Mouse (Mus musculus): ENCODE measurements around the gene Cep55.

Cep55 gene

DNA sequence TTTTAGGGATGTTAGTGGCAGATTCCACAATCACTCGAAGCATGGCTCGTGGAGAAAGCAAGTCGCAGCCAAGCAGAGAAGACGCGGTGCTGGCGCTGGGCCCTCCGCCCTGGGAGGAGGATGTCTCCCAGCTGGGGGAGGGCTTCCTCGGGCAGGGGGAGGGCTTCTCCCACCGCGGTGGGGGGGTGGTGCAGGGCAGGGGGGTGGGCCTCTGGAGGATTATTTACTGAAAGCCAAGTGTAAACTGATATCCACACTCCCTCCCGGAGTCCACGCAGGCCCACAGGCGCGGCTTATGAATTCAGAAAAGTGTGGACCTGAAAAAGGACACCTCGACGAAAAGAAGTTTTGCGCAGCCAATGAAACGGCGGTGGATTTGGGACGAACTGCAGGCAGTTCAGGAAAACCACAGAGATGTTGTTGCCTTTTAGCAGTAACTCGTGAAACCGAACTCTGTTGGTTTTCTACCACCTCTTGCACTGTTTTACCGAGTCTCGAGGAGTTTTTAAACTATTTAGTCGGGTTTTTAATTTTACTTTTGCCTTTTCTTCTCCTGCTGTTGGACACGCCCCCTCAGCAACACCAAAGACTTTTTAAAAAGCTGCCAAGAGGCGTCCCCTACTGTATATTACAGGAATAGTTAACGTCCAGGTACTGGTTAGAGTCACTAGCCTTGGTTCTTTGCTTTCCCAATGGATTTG lies 11.4 kb upstream of the Cep55 start, which contains the start of gene Myof:
Gene Myof (minus strand): TSS at position 297 of the 701 bp plus-strand sequence.
- DNase-seq (ENCODE audit: low read depth, low spot score), result peak; percentile 65

DNA sequence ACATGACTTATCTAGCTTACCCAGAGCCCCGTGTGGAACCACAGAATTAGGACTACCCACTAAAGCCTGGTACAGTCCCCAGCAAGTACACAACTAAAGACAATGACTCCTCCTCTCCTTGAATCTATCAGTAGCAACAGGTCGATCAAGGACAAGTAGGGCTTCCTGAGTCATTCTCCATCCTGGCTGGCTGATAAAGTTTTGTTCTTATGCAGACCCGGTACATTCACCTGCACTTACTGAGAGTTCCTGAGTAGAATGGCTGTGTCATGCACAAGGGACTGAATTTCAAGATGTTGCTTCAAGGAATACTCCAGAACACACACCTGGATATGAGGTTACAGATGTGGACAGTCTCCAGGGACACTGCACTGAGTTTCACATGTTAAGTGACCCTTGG lies 9.6 kb upstream of the Cep55 start:
- DNase-seq (ENCODE audit: low read depth, low spot score), result peak; percentile 67

- DNase-seq (ENCODE audit: low read depth, low spot score), result peak; percentile 71
Observed at GRCm38 (mm10) chr19:38049686-38050085, 5.1 kb upstream of the Cep55 start.

GRCm38 (mm10) chr19:38053227-38054041 lies 1.4 kb upstream of the Cep55 start:
- DNase-seq (ENCODE audit: low read depth, low spot score), result peak; percentile 55

- peak; percentile 95 for DNase-seq (ENCODE audit: low read depth, low spot score)
Observed at GRCm38 (mm10) chr19:38054149-38054719, 577 bp upstream of the Cep55 start.

GRCm38 (mm10) chr19:38055798-38056197 lies 987 bp downstream of the Cep55 start:
- no peak for DNase-seq (ENCODE audit: low read depth, low spot score)

DNA sequence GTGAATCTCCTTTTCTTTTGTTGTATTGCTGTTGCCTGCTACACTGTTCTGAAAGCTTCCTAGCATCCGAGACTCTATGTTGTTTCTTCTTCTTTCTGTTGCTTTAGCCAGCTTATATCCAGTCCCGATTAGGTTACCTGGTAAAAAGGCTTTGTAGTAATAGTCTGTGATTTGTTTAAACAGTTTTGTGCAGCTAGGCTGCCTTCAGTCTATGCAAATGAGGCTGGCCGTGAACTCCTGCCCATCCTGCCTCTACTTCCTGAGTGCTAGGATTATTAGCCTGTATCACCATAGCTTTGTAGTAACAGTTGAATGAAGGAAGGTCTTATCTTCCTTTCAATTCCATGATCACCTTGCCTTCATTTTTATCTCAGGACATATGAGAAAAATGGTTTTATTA lies 1.5 kb downstream of the Cep55 start:
- DNase-seq (ENCODE audit: low read depth, low spot score), result no peak

DNA sequence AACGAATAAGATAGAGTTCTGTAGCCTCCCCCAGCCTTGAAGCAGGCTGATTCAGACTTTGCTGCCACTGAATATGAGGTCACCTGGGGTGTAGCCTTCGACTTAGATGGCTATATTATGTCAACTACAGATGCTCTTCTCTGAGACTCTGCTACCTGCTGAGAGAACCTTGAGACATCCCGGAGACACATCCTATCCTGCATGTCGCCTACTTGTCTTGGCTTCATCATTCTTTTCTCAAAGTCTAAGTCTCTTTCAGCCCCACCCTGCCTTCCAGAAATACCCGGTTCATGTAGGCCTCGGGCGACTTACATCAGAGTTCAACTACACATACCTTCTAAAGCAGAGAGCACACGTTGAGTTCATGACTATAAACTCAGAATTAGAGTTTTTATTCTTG lies 2.1 kb downstream of the Cep55 start:
- peak; percentile 71 for DNase-seq (ENCODE audit: low read depth, low spot score)

- peak; percentile 38 for DNase-seq (ENCODE audit: low read depth, low spot score)
Observed at GRCm38 (mm10) chr19:38063201-38063600, 8.4 kb downstream of the Cep55 start.

GRCm38 (mm10) chr19:38064051-38064450 lies 9.2 kb downstream of the Cep55 start:
- DNase-seq (ENCODE audit: low read depth, low spot score), result peak; percentile 83

DNA sequence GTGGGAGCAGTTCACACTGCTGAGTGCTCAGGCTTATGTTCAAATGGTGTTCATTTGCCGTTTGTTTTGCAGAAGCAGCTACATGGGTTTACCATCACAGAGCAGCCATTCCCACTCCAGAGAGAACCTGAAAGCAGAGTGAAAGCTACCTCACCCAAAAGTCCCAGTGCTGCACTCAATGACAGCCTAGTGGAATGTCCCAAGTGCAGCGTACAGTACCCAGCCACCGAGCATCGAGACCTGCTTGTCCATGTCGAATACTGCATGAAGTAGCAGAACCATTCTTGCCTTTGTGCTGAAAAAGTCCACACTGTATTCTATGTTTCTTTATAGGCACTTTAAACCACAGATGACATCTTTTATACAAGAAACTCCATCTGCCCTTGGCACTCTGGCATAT lies 18.4 kb downstream of the Cep55 start:
- no peak for DNase-seq (ENCODE audit: low read depth, low spot score)

DNA sequence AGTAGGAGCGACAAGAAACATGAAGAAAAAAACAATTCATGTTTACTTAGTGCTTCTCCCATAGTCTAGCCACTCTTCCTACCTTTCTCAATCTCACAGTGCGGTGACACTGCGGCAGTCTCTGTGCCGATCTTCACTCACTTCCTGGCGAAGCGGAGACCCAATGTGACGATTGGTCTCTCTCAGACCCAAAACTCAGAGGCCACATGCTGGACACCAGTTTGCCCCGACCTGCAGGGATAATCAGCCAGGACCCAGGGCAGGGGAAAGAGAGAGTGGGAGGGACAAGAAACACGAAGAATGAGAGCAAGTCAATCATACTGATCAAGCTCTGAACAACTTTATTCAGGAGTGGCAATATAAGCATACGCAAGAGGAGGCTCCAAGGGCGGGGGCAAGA lies 20.2 kb downstream of the Cep55 start:
- no peak for DNase-seq (ENCODE audit: low read depth, low spot score)

DNA sequence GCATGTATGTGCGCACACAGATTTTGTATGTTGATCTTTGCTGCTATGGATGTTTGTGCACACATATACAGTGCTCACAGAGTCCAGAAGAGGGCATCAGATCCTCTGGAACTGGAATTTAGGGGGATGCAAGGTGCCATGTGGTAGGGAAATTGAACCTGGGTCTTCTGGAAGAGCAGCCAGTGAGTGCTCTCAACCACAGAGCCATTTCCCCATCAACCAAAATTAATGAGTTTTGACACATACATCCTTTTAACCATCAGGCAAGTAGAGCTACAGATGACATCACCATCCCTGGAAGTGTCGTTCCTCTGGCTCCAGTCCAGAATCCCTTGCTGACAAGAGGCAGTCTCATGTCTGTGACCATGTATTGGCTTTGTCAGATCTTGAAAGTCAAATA lies 21.4 kb downstream of the Cep55 start:
- DNase-seq (ENCODE audit: low read depth, low spot score), result peak; percentile 43

GRCm38 (mm10) chr19:38077851-38078540 lies 23.2 kb downstream of the Cep55 start:
- DNase-seq (ENCODE audit: low read depth, low spot score), result no peak

DNA sequence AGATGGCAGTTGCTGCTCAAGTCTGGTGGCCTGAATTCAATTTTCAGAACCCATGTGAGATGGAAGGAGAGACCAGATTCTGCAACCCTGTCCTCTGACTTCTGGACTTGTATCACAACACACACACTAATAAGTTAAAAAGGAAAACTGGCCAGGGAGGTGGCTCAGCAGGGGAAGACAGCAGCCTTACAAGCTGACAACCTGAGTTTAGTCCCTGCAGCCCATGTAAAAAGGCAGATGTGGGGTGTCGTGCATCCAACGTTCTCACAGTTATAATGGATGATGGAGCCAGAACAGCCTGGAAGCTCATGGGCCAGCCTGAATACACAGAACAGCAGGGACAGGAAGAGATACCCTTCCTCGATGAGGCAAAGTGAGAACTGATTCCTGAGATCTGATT lies 26.6 kb downstream of the Cep55 start:
- no peak for DNase-seq (ENCODE audit: low read depth, low spot score)

DNA sequence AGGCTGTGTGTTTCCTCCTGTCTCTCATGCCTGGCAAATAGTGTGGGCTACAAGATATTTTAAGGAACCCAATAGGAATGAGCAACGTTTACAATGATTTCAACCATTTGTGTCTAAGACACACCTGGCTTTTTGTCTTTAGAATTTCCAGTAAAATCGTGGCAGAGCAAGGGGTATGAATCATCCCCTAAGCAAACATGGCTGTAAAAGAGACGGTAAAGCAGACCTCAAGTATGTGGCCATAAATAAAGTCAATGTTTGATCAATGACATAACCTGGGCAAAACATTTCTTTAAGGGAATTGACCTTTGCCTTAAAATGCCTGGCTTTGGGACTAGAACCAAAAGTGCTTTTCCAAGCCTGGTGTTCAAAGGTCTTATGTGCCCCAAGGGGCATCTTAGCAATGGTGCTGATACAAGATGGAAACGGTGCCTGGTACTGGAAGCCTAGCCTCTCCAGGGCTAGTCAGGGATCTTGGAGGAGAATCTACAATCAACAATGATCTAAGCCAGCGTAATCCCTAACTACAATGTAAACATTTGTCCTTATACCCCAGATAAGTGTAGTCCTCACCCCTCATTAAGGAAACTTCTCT lies 28.2 kb downstream of the Cep55 start:
- no peak for DNase-seq (ENCODE audit: low read depth, low spot score)

- no peak for DNase-seq (ENCODE audit: low read depth, low spot score)
Observed at GRCm38 (mm10) chr19:38085841-38086240, 31.0 kb downstream of the Cep55 start.

DNA sequence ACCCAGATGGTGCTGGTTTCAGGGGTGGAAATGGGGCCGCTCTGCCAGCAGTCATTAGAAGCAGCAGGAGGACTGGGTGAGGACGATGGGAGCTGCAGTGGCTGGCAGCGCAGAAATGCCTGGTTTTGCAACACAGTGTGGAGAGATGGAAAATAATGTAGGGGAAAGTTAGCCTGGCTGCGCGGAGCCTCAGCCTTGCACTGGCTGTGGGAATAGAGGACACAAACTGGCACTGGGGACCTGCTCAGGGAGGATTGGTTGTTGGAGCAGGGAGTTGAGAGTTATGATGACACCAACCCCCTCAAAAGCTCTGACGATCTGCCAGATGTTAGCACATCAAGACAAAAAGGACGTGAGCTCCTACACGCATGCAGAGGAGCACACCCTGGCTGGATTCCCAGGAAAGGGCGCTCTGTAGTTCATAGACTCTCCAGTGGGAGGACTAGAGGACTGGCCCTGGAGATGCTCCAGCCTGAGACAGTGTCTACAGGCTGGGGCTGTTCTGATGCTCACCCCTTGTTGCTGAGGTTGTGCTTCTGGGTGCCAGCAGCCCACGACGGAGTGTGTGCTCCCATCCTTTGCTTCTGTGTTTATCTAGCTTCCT lies 32.2 kb downstream of the Cep55 start:
- peak; percentile 77 for DNase-seq (ENCODE audit: low read depth, low spot score)

DNA sequence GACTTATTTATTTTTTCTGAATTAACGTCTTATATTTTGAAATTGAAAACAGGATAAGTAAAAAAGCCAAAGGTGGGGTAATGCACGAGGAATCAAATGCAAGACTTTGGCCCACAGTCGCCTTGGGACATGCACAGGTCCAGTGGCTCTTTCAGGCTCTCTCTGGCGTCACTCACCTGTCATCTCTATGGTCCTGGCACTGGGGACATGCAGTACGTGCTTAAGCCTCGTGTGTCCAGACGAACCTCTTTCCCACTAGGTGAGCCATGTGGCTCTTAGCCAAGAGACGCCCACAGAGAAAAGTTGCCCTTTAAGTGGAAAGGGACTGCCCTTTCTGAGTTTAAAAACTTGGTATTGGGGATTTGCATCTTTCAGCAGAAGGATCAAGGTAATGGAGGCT lies 34.5 kb downstream of the Cep55 start:
- no peak for DNase-seq (ENCODE audit: low read depth, low spot score)

DNA sequence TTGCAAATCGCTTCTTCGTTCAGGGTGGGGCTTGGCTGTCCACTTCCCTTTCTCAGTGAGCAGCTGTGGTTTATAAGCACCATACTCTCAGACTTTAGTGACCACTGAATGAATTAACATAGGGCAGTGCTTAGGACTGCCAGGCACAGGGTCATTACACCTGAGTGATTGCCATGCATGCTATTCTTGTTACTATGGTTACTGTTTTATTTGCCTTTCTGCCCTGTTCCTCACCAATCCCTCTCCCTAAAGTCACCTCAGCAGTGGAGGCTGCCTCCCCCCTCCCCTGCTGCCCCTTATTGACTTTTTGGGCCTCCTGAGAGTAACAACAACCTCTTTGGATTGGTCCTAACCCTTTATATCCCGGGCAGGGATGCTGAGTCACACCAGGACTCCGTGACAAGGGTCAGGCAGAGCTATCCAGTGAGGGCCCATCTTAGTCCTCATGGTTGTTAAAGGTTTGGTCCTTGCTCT lies 36.7 kb downstream of the Cep55 start:
- no peak for DNase-seq (ENCODE audit: low read depth, low spot score)

- peak; percentile 67 for DNase-seq (ENCODE audit: low read depth, low spot score)
Observed at GRCm38 (mm10) chr19:38096231-38096630, 41.4 kb downstream of the Cep55 start.
